10 mouse cellular contexts compared by ENCODE assay signal in the genomic region with DNA sequence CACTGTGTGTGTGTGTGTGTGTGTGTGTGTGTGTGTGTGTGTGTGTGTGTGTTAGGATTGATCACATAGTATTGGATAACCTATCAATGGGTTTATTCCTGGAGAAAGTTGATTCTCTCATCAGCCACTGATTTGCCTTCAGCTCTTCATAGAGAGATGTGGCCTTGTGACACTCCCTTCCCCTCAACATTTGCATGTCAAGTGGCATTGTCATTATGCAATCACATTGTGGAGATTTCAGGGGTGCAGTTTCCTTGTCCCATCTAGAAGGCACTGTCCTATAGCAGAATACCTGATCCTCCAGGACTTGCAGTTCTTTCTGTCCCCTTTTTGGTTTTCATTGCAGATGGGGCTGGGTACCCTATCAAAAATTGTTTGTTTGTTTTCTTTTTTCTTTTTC.
"Had no signal": no experiment of that assay in that cellular context is flagged by ENCODE, and none has a peak within 500 bp of the region (broad histone marks: within the 10 kb centered on the region; RNA-seq: fewer than 3 reads in every experiment).

No protein-coding gene starts in this region.

- H3K9me3 ChIP-seq: liver, embryonic 13.5 days; midbrain, embryonic 13.5 days had no signal

- ATAC-seq: midbrain, embryonic 13.5 days had no signal

- DNase-seq: kidney, adult 8-10 months; kidney, postnatal 14 days; kidney, postnatal 4 days; liver, embryonic 13.5 days; lung, adult 2 months; lung, postnatal 14 days; lung, postnatal 4 days; thymus, adult 18-20 months; thymus, postnatal 36 days had no signal

- H3K4me1 ChIP-seq: liver, embryonic 13.5 days; midbrain, embryonic 13.5 days had no signal

- H3K36me3 ChIP-seq: liver, embryonic 13.5 days; midbrain, embryonic 13.5 days had no signal

- H3K27ac ChIP-seq: liver, embryonic 13.5 days; midbrain, embryonic 13.5 days had no signal

- H3K4me3 ChIP-seq: liver, embryonic 13.5 days; midbrain, embryonic 13.5 days had no signal

- H3K9ac ChIP-seq: liver, embryonic 13.5 days; midbrain, embryonic 13.5 days had no signal
